Mouse (Mus musculus) heart, adult 2 months (tissue): ENCODE data around the gene Rom1. TPM values are rescaled to one million over a fixed set of nuclear protein-coding genes. Genes with fewer than 3 reads are reported as not detected.

Experiments
- DNase-seq, 2 experiments: peaks; one replicate each; pipeline ENCODE4 v3.0.0; 2021
- H3K27ac ChIP-seq: fragments of 200-600 bp; 2 replicates; pipeline ENCODE4 v1.8.1; 2022
- H3K27me3 ChIP-seq: fragments of 200-500 bp; 2 replicates; pipeline ENCODE4 v1.6.1; 2012; ENCODE audit warnings: mild to moderate bottlenecking, low read length, inconsistent platforms, mixed read lengths; ENCODE audit not compliant: control insufficient read depth, insufficient read depth
- H3K36me3 ChIP-seq: fragments of 200-500 bp; 2 replicates; pipeline ENCODE4 v1.6.1; 2012; ENCODE audit warnings: low read length, inconsistent platforms; ENCODE audit not compliant: control insufficient read depth, insufficient read depth
- H3K4me1 ChIP-seq: fragments of 200-500 bp; 2 replicates; pipeline ENCODE4 v1.6.1; 2011; ENCODE audit warnings: low read length; ENCODE audit not compliant: control insufficient read depth, insufficient read depth
- H3K4me3 ChIP-seq: fragments of 200-600 bp; 2 replicates; pipeline ENCODE4 v1.8.1; 2022
- H3K79me2 ChIP-seq: fragments of 200-500 bp; replicated peaks from 2 replicates; pipeline ENCODE4 v1.6.1; 2012; ENCODE audit warnings: mild to moderate bottlenecking, inconsistent platforms, low read length, moderate library complexity, mixed read lengths; ENCODE audit not compliant: control insufficient read depth, insufficient read depth
- H3K9ac ChIP-seq: fragments of 200-500 bp; 2 replicates; pipeline ENCODE4 v1.6.1; 2012; ENCODE audit warnings: low read depth, mild to moderate bottlenecking, control low read depth, inconsistent platforms, low read length, mixed read lengths
- CTCF ChIP-seq: fragments of 200-600 bp; IDR thresholded peaks from 2 replicates; pipeline ENCODE4 v1.8.1; 2022; ENCODE audit warnings: antibody characterized with exemption, mild to moderate bottlenecking, moderate library complexity
- EP300 ChIP-seq: fragments of 200-500 bp; IDR thresholded peaks from 2 replicates; pipeline ENCODE4 v1.6.1; 2011; ENCODE audit warnings: low read depth, low read length, control low read depth; ENCODE audit not compliant: insufficient read depth
- POLR2A ChIP-seq: fragments of 200-500 bp; IDR thresholded peaks from 2 replicates; pipeline ENCODE4 v1.6.1; 2011; ENCODE audit warnings: mild to moderate bottlenecking, low read depth, low read length, control low read depth; ENCODE audit not compliant: insufficient read depth
- WGBS: fragments of 180-500 bp; shearing (Covaris S2); methylation state at CpG from one replicate; pipeline ENCODE4 v1.1.7; 2018; 5-methylcytosine and 5-hydroxymethylcytosine counted together
- intact Hi-C: fragments of 180-260 bp; cut with DNase I; formaldehyde crosslinking; loops from one replicate; pipeline ENCODE4 v1.15.1; 2025
- polyA plus RNA-seq: library from polyadenylated mRNA; depleted of rRNA; stranded (reverse); fragments of >200 nt; gene quantifications from 2 replicates; pipeline ENCODE4 v1.2.3, GENCODE M21; 2012
- total RNA-seq, 2 experiments: library from RNA; stranded (reverse); gene quantifications; 2 replicates each; pipeline ENCODE4 v1.2.3; 2021

Gene Rom1
- total and polyA plus RNA-seq, 3 experiments: 21.8 to 30.7 (median 23.1) TPM

- Histone ChIP-seq H3K79me2 (no peaks in the 10 kb centered on the region), H3K9ac (peak overlapping the region; percentile 79), H3K4me1 (peaks cover 5% of the 10 kb centered on the region), H3K27ac (peak overlapping the region; percentile 67), H3K4me3 (peak overlapping the region; percentile 82), H3K27me3 (no peaks in the 10 kb centered on the region), H3K36me3 (peaks cover 8% of the 10 kb centered on the region)
- no peak for DNase-seq
- TF ChIP-seq POLR2A: no peak
- TF ChIP-seq EP300: no peak
- TF ChIP-seq CTCF: no peak
- WGBS: under 1% methylated on average over 8 of the region's 8 CpGs
- intact Hi-C loops: loop anchor here (5.0 kb wide), 1 partner anchor 95 kb away; the partner anchor contains the start of gene Ubxn1
These were observed 38.2 kb upstream of the Rom1 start for GRCm38 (mm10) chr19:8967373-8967743.

- Histone ChIP-seq H3K9ac (peak within 1 kb of the TSS; percentile 79), H3K79me2 (no peaks in the 10 kb centered on the region), H3K27ac (peak within 1 kb of the TSS; percentile 96), H3K27me3 (no peaks in the 10 kb centered on the region), H3K4me1 (peaks cover 5% of the 10 kb centered on the region), H3K36me3 (peaks cover 8% of the 10 kb centered on the region; the same call in 1 of the 2 replicates), H3K4me3 (peak within 1 kb of the TSS; percentile 82)
- TF ChIP-seq CTCF (no peak), POLR2A (peak; percentile 88), EP300 (peak; percentile 53)
- DNase-seq: peak; percentile 96 to 100
- intact Hi-C loops: loop anchor here (5.0 kb wide), 1 partner anchor 94 kb away; the partner anchor contains the start of gene Ubxn1
- under 1% methylated on average over 52 of the region's 52 CpGs for WGBS
These were observed 37.6 kb upstream of the Rom1 start, which contains the start of gene Eef1g for GRCm38 (mm10) chr19:8966590-8967372. TSS of gene Eef1g (plus strand) at chr19:8967041.

- Histone ChIP-seq H3K4me1 (peaks cover 5% of the 10 kb centered on the region), H3K4me3 (peak overlapping the region; percentile 76), H3K36me3 (peaks cover 8% of the 10 kb centered on the region; the same call in 1 of the 2 replicates), H3K9ac (peak overlapping the region; percentile 76), H3K27me3 (no peaks in the 10 kb centered on the region), H3K27ac (peak overlapping the region; percentile 96), H3K79me2 (no peaks in the 10 kb centered on the region)
- intact Hi-C loops: loop anchor here (5.0 kb wide), 1 partner anchor 94 kb away; the partner anchor contains the start of gene Ubxn1
- TF ChIP-seq EP300 (no peak), POLR2A (no peak), CTCF (no peak)
- 17% methylated on average over 5 of the region's 5 CpGs for WGBS
- no peak for DNase-seq
These were observed 37.0 kb upstream of the Rom1 start for GRCm38 (mm10) chr19:8966198-8966589.

DNA sequence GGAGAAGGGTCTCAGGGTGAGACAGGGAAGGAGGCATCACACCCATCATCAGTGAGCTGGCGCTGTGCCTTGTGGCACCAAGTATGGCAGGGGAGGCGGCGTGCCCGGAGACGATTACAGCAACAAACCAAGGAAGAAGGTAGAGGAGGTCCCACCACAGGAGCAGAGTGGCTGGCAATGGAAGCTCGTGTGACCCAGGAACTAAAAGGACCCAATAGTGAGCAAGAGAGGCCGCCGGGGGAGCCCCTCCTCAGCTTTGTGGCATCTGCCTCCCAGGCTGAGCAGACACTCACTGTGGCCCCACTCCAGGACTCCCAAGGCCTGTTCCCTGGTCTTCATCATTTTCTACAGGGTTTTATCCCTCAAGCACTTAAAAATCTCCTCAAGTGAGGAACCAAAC is 36.6 kb upstream of the Rom1 start:
- WGBS: 55% methylated on average over 8 of the region's 8 CpGs
- intact Hi-C loops: loop anchor here (5.0 kb wide), 1 partner anchor 93 kb away; the partner anchor contains the start of gene Ubxn1
- DNase-seq: peak; percentile 24 to 38

DNA sequence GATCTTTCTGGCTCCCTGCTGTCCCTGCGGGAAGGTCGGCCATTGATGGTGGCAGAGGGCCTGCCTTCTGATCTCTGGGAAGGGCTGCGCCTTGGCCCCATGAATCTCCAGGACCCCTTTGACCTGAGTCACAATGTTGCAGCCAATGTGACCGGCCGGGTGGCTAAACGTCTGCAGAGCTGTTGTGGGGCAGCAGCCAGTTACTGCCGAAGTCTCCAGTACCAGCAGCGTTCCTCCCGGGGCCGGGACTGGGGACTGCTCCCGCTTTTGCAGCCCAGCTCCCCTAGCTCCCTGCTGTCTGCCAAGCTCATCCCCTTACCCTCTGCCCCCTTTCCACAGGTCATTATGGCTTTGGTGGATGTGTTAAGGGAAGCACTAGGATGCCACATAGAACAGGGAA is 35.9 kb upstream of the Rom1 start:
- Histone ChIP-seq H3K27ac (no peak overlapping the region), H3K4me3 (no peak overlapping the region), H3K79me2 (no peaks in the 10 kb centered on the region), H3K4me1 (peaks cover 5% of the 10 kb centered on the region), H3K27me3 (no peaks in the 10 kb centered on the region), H3K36me3 (peaks cover 5% of the 10 kb centered on the region; the same call in 1 of the 2 replicates), H3K9ac (no peak overlapping the region)
- 85% methylated on average over 11 of the region's 11 CpGs for WGBS
- DNase-seq: no peak
- TF ChIP-seq CTCF (no peak), POLR2A (no peak), EP300 (no peak)
- intact Hi-C loops: loop anchor here (5.0 kb wide), 1 partner anchor 93 kb away; the partner anchor contains the start of gene Ubxn1

More for the DNA sequence above, 36.6 kb upstream of the Rom1 start:
- peaks cover 6% of the 10 kb centered on the region; the same call in 1 of the 2 replicates for H3K36me3 ChIP-seq
- peak overlapping the region; percentile 96 for H3K27ac ChIP-seq
- no peaks in the 10 kb centered on the region for H3K27me3 ChIP-seq
- H3K9ac ChIP-seq: peak overlapping the region; percentile 12; the same call in 1 of the 2 replicates
- H3K4me3 ChIP-seq: peak overlapping the region; percentile 76
- no peak for TF ChIP-seq POLR2A
- TF ChIP-seq CTCF: no peak
- no peak for TF ChIP-seq EP300
- H3K4me1 ChIP-seq: peaks cover 5% of the 10 kb centered on the region
- H3K79me2 ChIP-seq: no peaks in the 10 kb centered on the region

DNA sequence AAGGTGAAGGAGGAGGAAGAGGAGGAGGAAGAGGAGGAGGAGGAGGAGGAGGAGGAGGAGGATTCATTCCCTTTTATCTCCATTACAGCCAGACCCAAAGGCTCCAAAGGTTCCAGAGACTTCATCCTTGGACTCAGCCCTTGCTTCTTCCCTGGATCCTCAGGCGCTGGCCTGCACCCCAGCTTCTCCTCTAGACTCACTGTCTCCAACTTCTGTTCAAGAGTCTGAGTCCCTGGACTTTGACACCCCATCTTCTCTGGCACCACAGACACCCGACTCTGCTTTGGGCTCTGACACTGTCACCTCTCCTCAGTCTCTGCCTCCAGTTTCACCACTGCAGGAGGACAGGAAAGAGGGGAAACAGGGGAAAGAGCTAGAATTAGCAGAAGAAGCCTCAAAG is 33.1 kb upstream of the Rom1 start:
- intact Hi-C loops: no loop called here
- Histone ChIP-seq H3K79me2 (no peaks in the 10 kb centered on the region), H3K4me3 (no peak overlapping the region), H3K36me3 (no peaks in the 10 kb centered on the region), H3K27me3 (no peaks in the 10 kb centered on the region), H3K27ac (no peak overlapping the region), H3K9ac (no peak overlapping the region), H3K4me1 (peaks cover 3% of the 10 kb centered on the region)
- TF ChIP-seq POLR2A: no peak
- TF ChIP-seq EP300: no peak
- TF ChIP-seq CTCF: no peak
- DNase-seq: no peak
- 85% methylated on average over 2 of the region's 2 CpGs for WGBS
